Mouse (Mus musculus) small intestine, adult 2 months (tissue): Measurements from ENCODE around the gene Mpzl2. TPM values are rescaled to one million over a fixed set of nuclear protein-coding genes. Genes with fewer than 3 reads are reported as not detected.

ENCODE experiments used
- H3K27ac ChIP-seq: fragments of 200-500 bp; 2 replicates; pipeline ENCODE4 v1.5.1; 2012; ENCODE audit warnings: low read depth, low read length, control low read depth, inconsistent platforms; ENCODE audit not compliant: insufficient read depth
- H3K27me3 ChIP-seq: fragments of 200-500 bp; 2 replicates; pipeline ENCODE4 v1.6.1; 2012; ENCODE audit warnings: mild to moderate bottlenecking, moderate library complexity, low read length, inconsistent platforms; ENCODE audit not compliant: control insufficient read depth, insufficient read depth
- H3K36me3 ChIP-seq: fragments of 200-500 bp; 2 replicates; pipeline ENCODE4 v1.6.1; 2012; ENCODE audit warnings: mild to moderate bottlenecking, low read length, control low read depth, inconsistent platforms; ENCODE audit not compliant: control insufficient read depth, insufficient read depth
- H3K4me1 ChIP-seq: fragments of 200-500 bp; 2 replicates; pipeline ENCODE4 v1.6.1; 2012; ENCODE audit warnings: low read length, inconsistent platforms, mixed read lengths; ENCODE audit not compliant: control insufficient read depth, insufficient read depth, insufficient read length
- H3K4me3 ChIP-seq: fragments of 200-500 bp; 2 replicates; pipeline ENCODE4 v1.5.1; 2012; ENCODE audit warnings: low read depth, mild to moderate bottlenecking, control low read depth, inconsistent platforms, low read length, moderate library complexity
- CTCF ChIP-seq: fragments of 200-500 bp; IDR thresholded peaks from 2 replicates; pipeline ENCODE4 v1.5.1; 2012; ENCODE audit warnings: low read depth, mild to moderate bottlenecking, control low read depth, inconsistent platforms, low read length, moderate library complexity, mixed read lengths; ENCODE audit not compliant: insufficient replicate concordance, insufficient read length; ENCODE audit errors: extremely low read depth
- POLR2A ChIP-seq: fragments of 200-500 bp; IDR thresholded peaks from 2 replicates; pipeline ENCODE4 v1.6.1; 2012; ENCODE audit warnings: low read depth, mild to moderate bottlenecking, control low read depth, inconsistent platforms, low read length, moderate library complexity
- WGBS: fragments of 180-500 bp; shearing (Covaris S2); methylation state at CpG from one replicate; pipeline ENCODE4 v1.1.7; 2018; 5-methylcytosine and 5-hydroxymethylcytosine counted together
- polyA plus RNA-seq: library from polyadenylated mRNA; depleted of rRNA; stranded (reverse); fragments of >200 nt; gene quantifications from 2 replicates; pipeline ENCODE4 v1.2.3, GENCODE M21; 2012

Mpzl2 gene
- polyA plus RNA-seq, 1 experiment, result 8.2 TPM

GRCm38 (mm10) chr9:45014879-45015278 is 24.7 kb upstream of the Mpzl2 start:
- H3K4me3 ChIP-seq, result no peak overlapping the region
- no peak overlapping the region for H3K27ac ChIP-seq
- H3K27me3 ChIP-seq, result no peaks in the 10 kb centered on the region; the same call in 1 of the 2 replicates
- H3K36me3 ChIP-seq, result no peaks in the 10 kb centered on the region
- WGBS, result 50% methylated on average over 2 of the region's 2 CpGs
- H3K4me1 ChIP-seq, result peaks cover 2% of the 10 kb centered on the region; the same call in 1 of the 2 replicates
- TF ChIP-seq POLR2A (no peak), CTCF (no peak)

- Histone ChIP-seq H3K27me3 (no peaks in the 10 kb centered on the region), H3K4me1 (peaks cover 2% of the 10 kb centered on the region; the same call in 1 of the 2 replicates), H3K4me3 (no peak overlapping the region), H3K36me3 (no peaks in the 10 kb centered on the region), H3K27ac (no peak overlapping the region)
- 70% methylated on average over 3 of the region's 3 CpGs for WGBS
- TF ChIP-seq POLR2A, result no peak
- no peak for TF ChIP-seq CTCF
Measured at GRCm38 (mm10) chr9:45015841-45016240, 23.8 kb upstream of the Mpzl2 start.

DNA sequence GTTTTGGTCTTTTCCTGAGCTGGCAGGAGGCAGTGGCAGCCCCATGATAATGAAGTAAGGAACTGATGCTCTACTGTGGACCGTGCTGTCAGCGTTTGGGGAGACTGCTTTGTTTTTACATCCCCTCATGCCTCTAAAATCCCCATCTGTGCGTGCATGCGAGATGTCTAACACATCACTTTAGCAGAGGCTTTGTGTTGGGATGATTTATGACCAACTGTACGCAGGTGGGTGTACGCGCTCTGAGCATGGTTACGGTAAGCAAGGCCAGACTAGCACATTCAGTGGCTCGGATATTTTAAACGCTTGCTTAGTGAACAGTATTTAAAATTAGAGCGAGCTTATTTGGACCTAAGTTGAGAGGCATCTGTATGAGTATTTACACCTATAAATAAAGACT is 21.6 kb upstream of the Mpzl2 start:
- Histone ChIP-seq H3K27me3 (no peaks in the 10 kb centered on the region), H3K4me3 (no peak overlapping the region), H3K36me3 (no peaks in the 10 kb centered on the region), H3K27ac (no peak overlapping the region), H3K4me1 (peaks cover 2% of the 10 kb centered on the region; the same call in 1 of the 2 replicates)
- TF ChIP-seq CTCF, result no peak
- TF ChIP-seq POLR2A, result no peak
- 83% methylated on average over 11 of the region's 11 CpGs for WGBS

- no peaks in the 10 kb centered on the region for H3K27me3 ChIP-seq
- no peaks in the 10 kb centered on the region for H3K4me1 ChIP-seq
- no peak overlapping the region for H3K27ac ChIP-seq
- WGBS, result 5% methylated on average over 3 of the region's 3 CpGs
- TF ChIP-seq CTCF (no peak), POLR2A (no peak)
- no peaks in the 10 kb centered on the region for H3K36me3 ChIP-seq
- no peak overlapping the region for H3K4me3 ChIP-seq
Measured at GRCm38 (mm10) chr9:45022800-45023199, 16.8 kb upstream of the Mpzl2 start.

DNA sequence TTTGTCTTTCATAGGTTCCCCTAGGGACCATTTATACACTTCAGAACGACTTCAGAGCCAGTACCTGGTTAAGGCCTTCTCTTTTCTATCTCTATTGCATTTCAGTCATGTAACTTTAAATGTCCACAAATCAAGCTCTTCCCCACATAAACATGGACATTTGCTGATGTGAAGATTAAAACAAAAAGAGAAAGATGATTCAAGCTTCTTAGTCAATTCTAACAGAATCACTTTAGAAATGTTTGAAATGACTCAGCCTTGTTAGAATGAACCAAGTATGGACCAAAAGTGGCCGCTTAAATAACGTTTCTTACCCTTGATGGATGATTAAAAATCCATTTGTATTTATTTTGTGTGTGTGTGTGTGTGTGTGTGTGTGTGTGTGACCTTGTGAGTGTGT is 16.0 kb upstream of the Mpzl2 start:
- TF ChIP-seq CTCF (no peak), POLR2A (no peak)
- Histone ChIP-seq H3K27me3 (no peaks in the 10 kb centered on the region), H3K27ac (no peak overlapping the region), H3K36me3 (no peaks in the 10 kb centered on the region), H3K4me1 (no peaks in the 10 kb centered on the region), H3K4me3 (no peak overlapping the region)
- WGBS, result 64% methylated on average over 3 of the region's 3 CpGs

GRCm38 (mm10) chr9:45024187-45024586 is 15.4 kb upstream of the Mpzl2 start:
- 82% methylated on average over 2 of the region's 2 CpGs for WGBS

GRCm38 (mm10) chr9:45027376-45027775 is 12.2 kb upstream of the Mpzl2 start:
- 60% methylated on average over 8 of the region's 8 CpGs for WGBS

More at GRCm38 (mm10) chr9:45024187-45024586, 15.4 kb upstream of the Mpzl2 start:
- 0 out of 2 replicates have a peak, but pooled peaks cover under 1% of the 10 kb centered on the region for H3K4me1 ChIP-seq
- TF ChIP-seq CTCF, result no peak
- TF ChIP-seq POLR2A, result no peak
- H3K27ac ChIP-seq, result no peak overlapping the region
- H3K4me3 ChIP-seq, result no peak overlapping the region
- H3K36me3 ChIP-seq, result no peaks in the 10 kb centered on the region
- no peaks in the 10 kb centered on the region for H3K27me3 ChIP-seq

DNA sequence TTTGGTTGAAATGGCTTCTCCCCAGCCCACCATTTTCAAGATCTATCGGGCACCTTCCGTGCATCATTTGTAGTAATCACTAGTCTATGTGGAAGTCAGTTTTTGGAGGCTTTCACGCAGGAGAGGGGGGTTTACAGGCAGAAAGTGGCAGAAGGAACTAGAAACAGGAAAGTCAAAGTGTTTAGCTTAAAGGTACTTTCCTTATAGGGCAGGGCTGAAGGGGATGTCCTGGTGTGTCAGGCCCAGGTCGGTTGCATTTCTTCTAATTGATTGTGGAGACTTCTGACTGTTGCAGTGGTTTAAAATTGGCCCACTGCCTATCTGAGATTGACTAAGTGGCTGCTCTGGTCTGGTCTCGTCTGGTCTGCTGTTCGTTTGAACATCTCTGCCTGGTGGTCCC is 9.3 kb upstream of the Mpzl2 start:
- WGBS, result 36% methylated on average over 6 of the region's 6 CpGs
- no peak for TF ChIP-seq POLR2A
- no peak for TF ChIP-seq CTCF
- H3K27me3 ChIP-seq, result no peaks in the 10 kb centered on the region
- no peak overlapping the region for H3K4me3 ChIP-seq
- peak overlapping the region; percentile 24; the same call in 1 of the 2 replicates for H3K27ac ChIP-seq
- H3K36me3 ChIP-seq, result no peaks in the 10 kb centered on the region
- peaks cover 20% of the 10 kb centered on the region for H3K4me1 ChIP-seq

More at GRCm38 (mm10) chr9:45027376-45027775, 12.2 kb upstream of the Mpzl2 start:
- Histone ChIP-seq H3K4me3 (no peak overlapping the region), H3K36me3 (no peaks in the 10 kb centered on the region), H3K4me1 (peaks cover 17% of the 10 kb centered on the region), H3K27me3 (no peaks in the 10 kb centered on the region), H3K27ac (no peak overlapping the region)
- TF ChIP-seq CTCF (no peak), POLR2A (no peak)
